Mouse (Mus musculus): ENCODE results near the gene Sprn. TPM values are rescaled to one million over a fixed set of nuclear protein-coding genes. Genes with fewer than 3 reads are reported as not detected.

Sprn gene
- polyA plus RNA-seq, 1 experiment from 2014 or later = 29.2 TPM

DNA sequence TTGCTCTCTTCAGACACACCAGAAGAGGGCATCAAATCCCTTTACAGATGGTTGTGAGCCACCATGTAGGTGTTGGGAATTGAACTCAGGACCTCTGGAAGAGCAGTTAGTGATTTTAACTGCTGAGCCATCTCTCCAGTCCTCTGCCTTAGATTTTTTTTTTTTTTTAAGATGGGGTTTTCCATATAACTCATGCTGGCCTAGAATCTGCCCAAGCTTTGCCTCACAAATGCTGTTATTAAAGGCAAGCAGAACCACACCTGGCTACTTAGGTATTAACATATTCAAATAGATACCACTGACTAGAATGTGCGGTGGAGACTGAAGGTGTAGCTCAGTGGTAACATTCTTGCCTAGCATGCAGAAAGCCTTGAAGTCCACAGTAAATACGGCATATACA lies 34.2 kb downstream of the Sprn start:
- no peak overlapping the region for H3K4me2 ChIP-seq (ENCODE audit: low read length)
- H3K36me3 ChIP-seq (ENCODE audit: control insufficient read depth, insufficient read depth, low read length) = no peaks in the 10 kb centered on the region
- peaks cover 8% of the 10 kb centered on the region; the same call in 1 of the 2 replicates for H3K4me1 ChIP-seq (ENCODE audit: control insufficient read depth, insufficient read depth, low read length)
- H3K9ac ChIP-seq (ENCODE audit: low read depth, low read length) = no peak overlapping the region
- 97% methylated on average over 2 of the region's 2 CpGs for WGBS
- no peaks in the 10 kb centered on the region for H3K27me3 ChIP-seq (ENCODE audit: control insufficient read depth, insufficient read depth, low read depth, low read length)
- no peak overlapping the region for H3K27ac ChIP-seq (ENCODE audit: low read length)
- no peak overlapping the region for H3K4me3 ChIP-seq (ENCODE audit: low read depth, low read length)
- no peaks in the 10 kb centered on the region for H3K9me3 ChIP-seq (replicated peaks; ENCODE audit: control insufficient read depth, low read length, poor library complexity, severe bottlenecking)
- ATAC-seq = no peak

DNA sequence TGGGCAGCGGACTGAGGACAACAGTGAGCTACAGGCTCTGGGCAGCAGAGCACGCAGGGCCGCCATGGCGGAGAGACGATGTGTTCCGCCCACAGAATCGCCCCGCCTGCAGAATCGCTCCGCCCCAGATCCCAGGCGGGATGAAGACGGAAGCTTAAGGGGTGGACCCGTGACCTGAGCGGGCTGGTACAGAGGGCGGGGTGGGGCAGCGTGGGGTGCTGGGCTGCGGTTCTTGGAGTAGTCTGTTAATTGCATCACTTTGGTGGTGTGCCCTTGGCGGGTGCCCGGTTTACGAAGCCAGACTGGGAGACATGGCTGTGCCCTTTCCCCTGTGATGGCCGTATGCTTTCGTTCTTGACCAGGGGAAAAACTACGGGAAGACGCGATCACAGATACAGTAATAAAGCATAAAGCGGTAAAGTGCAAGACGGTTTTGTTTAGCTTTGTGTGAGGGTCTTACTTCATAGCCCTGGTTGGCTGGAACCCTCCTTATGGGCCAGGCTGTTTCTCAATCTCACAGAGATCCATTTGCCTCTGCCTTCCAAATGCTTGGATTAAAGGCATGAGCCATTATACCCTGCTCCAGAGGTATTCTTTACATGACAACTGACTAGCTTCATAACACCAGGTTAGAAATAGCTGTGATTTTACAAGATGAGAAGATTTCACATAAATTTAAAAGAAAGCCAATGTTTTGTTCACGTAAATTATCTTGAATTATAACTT lies 38.2 kb downstream of the Sprn start, which contains the start of gene Echs1:
TSS of gene Echs1 (minus strand) at position 148 of the 726 bp plus-strand sequence.
- Histone ChIP-seq H3K4me3 (ENCODE audit: low read depth, low read length) (peak within 1 kb of the TSS; percentile 68), H3K4me2 (ENCODE audit: low read length) (peak within 1 kb of the TSS; percentile 87), H3K27me3 (ENCODE audit: control insufficient read depth, insufficient read depth, low read depth, low read length) (no peaks in the 10 kb centered on the region), H3K4me1 (ENCODE audit: control insufficient read depth, insufficient read depth, low read length) (peaks cover 11% of the 10 kb centered on the region; the same call in 1 of the 2 replicates), H3K9ac (ENCODE audit: low read depth, low read length) (peak within 1 kb of the TSS; percentile 86), H3K9me3 (replicated peaks; ENCODE audit: control insufficient read depth, low read length, poor library complexity, severe bottlenecking) (no peaks in the 10 kb centered on the region), H3K36me3 (ENCODE audit: control insufficient read depth, insufficient read depth, low read length) (no peaks in the 10 kb centered on the region), H3K27ac (ENCODE audit: low read length) (peak within 1 kb of the TSS; percentile 84)
- WGBS = 3% methylated on average over 28 of the region's 28 CpGs
- peak; percentile 96 for ATAC-seq

DNA sequence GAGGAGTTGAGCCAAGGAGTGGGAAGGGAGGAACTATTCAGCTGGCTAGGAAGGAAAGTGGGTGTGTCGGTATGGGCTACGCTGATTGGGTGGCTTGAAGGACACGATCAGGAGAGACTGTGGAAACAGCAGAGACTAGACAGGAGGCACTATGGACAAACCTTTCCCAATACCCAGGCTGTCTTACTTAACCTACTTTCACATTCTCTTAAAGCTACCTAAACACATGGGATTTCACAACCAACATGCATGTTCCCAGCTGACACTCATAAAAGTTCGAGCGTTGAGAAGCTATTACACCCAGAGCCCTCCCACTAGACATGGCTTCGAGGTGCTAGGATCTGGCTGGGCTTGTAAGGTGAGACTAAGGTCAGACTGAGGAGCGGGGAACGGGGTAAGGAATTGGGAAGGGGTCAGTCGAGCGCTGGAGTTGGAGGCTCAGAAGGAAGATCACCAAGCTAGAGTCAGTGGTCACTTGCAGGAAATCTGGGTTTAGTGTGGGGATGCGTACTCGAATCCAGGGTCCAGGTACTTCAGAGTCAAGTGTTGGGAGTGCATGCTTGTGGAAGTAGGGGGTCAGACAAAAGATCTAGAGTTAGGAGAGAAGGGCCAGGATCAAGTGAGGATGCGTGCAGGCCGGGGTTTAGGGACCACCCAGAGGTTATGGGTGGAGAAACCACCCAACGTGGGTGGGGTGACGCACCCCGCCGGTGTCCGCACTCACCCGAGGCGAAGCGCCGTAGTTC lies 38.9 kb downstream of the Sprn start, which contains the start of gene Paox:
TSS of gene Paox (plus strand) at position 217 of the 746 bp plus-strand sequence.
- Histone ChIP-seq H3K4me2 (ENCODE audit: low read length) (peak within 1 kb of the TSS; percentile 87), H3K36me3 (ENCODE audit: control insufficient read depth, insufficient read depth, low read length) (peaks cover 2% of the 10 kb centered on the region; the same call in 1 of the 2 replicates), H3K27me3 (ENCODE audit: control insufficient read depth, insufficient read depth, low read depth, low read length) (no peaks in the 10 kb centered on the region), H3K4me3 (ENCODE audit: low read depth, low read length) (peak within 1 kb of the TSS; percentile 68), H3K4me1 (ENCODE audit: control insufficient read depth, insufficient read depth, low read length) (peaks cover 11% of the 10 kb centered on the region; the same call in 1 of the 2 replicates), H3K27ac (ENCODE audit: low read length) (peak within 1 kb of the TSS; percentile 84), H3K9ac (ENCODE audit: low read depth, low read length) (peak within 1 kb of the TSS; percentile 86), H3K9me3 (replicated peaks; ENCODE audit: control insufficient read depth, low read length, poor library complexity, severe bottlenecking) (no peaks in the 10 kb centered on the region)
- peak; percentile 71 for ATAC-seq
- 3% methylated on average over 23 of the region's 23 CpGs for WGBS

DNA sequence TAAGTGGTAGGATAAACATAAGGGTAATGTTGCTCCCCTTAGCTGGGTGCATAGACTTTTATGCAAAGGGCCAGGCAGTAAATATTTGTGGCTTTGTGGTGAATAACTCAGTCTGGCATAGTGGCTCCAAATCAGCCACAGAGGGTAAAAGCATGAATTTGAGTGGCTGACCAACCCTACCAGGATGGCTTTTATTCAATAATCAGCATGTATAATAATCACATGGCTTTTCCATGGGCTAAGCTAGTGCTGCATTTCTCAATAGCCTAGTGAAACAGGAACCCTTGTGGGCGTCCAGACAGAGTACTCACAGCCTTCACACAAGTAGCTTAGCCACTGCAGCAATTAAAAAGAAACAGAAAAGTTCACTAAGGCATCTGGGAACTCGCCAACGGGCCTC lies 42.7 kb downstream of the Sprn start:
- Histone ChIP-seq H3K4me1 (ENCODE audit: control insufficient read depth, insufficient read depth, low read length) (peaks cover 7% of the 10 kb centered on the region; the same call in 1 of the 2 replicates), H3K4me3 (ENCODE audit: low read depth, low read length) (no peak overlapping the region), H3K27me3 (ENCODE audit: control insufficient read depth, insufficient read depth, low read depth, low read length) (no peaks in the 10 kb centered on the region), H3K9me3 (replicated peaks; ENCODE audit: control insufficient read depth, low read length, poor library complexity, severe bottlenecking) (no peaks in the 10 kb centered on the region), H3K36me3 (ENCODE audit: control insufficient read depth, insufficient read depth, low read length) (peaks cover 25% of the 10 kb centered on the region), H3K9ac (ENCODE audit: low read depth, low read length) (no peak overlapping the region), H3K27ac (ENCODE audit: low read length) (no peak overlapping the region), H3K4me2 (ENCODE audit: low read length) (no peak overlapping the region)
- ATAC-seq = no peak
- WGBS = 68% methylated on average over 3 of the region's 3 CpGs

DNA sequence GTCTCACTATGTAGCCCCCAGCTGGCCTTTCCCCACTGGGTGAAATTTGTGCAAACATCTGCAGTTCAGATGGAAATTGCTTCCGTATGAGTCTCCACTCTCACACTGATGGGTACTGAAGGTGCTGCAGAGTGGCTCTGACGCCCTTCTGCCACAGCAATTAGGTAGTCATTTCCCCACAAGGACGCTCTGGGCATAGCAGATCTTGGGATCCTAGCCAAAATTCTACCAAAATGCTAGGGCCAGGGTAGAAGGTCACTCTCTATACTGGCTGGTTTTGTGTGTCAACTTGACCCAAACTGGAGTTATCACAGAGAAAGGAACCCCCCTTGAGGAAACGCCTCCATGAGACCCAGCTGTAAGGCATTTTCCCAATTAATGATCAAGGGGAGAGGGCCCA lies 50.7 kb downstream of the Sprn start:
- ATAC-seq = no peak
- Histone ChIP-seq H3K27ac (ENCODE audit: low read length) (no peak overlapping the region), H3K9ac (ENCODE audit: low read depth, low read length) (no peak overlapping the region), H3K4me1 (ENCODE audit: control insufficient read depth, insufficient read depth, low read length) (peaks cover 14% of the 10 kb centered on the region), H3K4me3 (ENCODE audit: low read depth, low read length) (no peak overlapping the region), H3K27me3 (ENCODE audit: control insufficient read depth, insufficient read depth, low read depth, low read length) (no peaks in the 10 kb centered on the region), H3K4me2 (ENCODE audit: low read length) (no peak overlapping the region), H3K9me3 (replicated peaks; ENCODE audit: control insufficient read depth, low read length, poor library complexity, severe bottlenecking) (no peaks in the 10 kb centered on the region), H3K36me3 (ENCODE audit: control insufficient read depth, insufficient read depth, low read length) (peaks cover 13% of the 10 kb centered on the region; the same call in 1 of the 2 replicates)
- WGBS = 88% methylated on average over 4 of the region's 4 CpGs

DNA sequence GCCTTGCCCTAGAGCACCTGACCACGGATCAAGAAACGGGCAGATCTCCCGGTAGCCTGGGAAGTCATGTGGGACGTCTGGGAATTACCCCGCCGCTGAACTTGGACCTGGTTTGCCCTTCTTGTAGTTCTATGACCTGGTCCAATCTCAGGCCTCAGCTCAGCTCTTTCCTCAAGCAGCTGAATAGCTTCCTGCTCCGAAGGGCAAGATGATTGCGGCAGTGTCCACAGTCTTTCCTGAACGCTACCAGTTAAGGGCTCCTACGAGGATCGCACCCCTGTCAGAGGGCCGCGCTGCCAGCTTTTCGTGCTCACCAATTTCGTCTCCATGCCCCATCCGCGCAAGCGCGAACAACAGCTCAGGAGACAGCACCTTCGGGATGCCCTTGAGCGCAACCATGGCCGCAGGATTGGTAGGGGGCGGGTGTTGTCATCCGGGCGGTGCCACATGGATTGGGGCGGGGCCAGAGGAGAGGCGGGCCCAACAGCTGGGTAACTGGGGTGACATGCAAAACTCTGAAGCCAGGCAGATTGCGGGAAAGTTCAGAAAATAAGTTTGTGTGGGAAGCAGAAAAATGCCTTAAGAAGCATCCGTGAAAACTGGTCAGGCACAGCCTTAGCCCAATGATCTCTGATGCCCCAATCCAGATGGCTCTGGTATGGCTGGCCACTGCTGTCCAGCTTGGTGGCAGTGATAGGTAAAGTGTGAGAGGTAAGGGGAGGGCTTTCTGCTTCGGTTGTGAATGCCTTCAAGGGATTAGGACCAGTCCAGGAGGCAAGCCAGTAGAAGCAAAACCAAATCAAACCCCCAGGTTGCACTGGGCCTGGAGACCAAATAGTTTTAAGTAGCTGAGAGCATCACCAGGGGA lies 52.5 kb downstream of the Sprn start, which contains the start of gene Fuom:
TSS of gene Fuom (minus strand) at position 449 of the 868 bp plus-strand sequence.
- Histone ChIP-seq H3K4me3 (ENCODE audit: low read depth, low read length) (peak within 1 kb of the TSS; percentile 46), H3K4me2 (ENCODE audit: low read length) (peak within 1 kb of the TSS; percentile 78), H3K9ac (ENCODE audit: low read depth, low read length) (peak within 1 kb of the TSS; percentile 66), H3K4me1 (ENCODE audit: control insufficient read depth, insufficient read depth, low read length) (peaks cover 14% of the 10 kb centered on the region), H3K9me3 (replicated peaks; ENCODE audit: control insufficient read depth, low read length, poor library complexity, severe bottlenecking) (no peaks in the 10 kb centered on the region), H3K36me3 (ENCODE audit: control insufficient read depth, insufficient read depth, low read length) (peaks cover 6% of the 10 kb centered on the region; the same call in 1 of the 2 replicates), H3K27me3 (ENCODE audit: control insufficient read depth, insufficient read depth, low read depth, low read length) (no peaks in the 10 kb centered on the region), H3K27ac (ENCODE audit: low read length) (peak within 1 kb of the TSS; percentile 57; the same call in 1 of the 2 replicates)
- 1% methylated on average over 30 of the region's 30 CpGs for WGBS
- peak; percentile 89 for ATAC-seq

DNA sequence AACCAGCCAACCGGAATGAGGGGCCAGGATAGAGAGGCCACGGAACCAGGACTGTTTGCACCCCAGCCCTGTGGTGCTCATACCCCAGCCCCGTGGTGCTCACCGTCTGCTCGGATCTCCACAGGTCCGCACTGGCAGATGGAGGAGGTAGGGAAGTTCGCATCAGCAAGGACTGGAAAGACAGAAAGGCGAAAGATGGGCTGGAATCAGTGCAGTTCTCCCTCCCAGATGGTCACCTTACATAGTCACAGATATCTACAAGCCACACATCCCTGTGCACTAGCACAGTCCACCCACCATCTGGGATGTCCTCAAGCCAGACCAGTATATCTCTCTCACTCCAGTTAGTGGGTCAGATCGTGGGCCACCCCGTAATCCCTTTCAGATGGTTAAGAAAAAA lies 53.2 kb downstream of the Sprn start:
- H3K27me3 ChIP-seq (ENCODE audit: control insufficient read depth, insufficient read depth, low read depth, low read length) = no peaks in the 10 kb centered on the region
- H3K27ac ChIP-seq (ENCODE audit: low read length) = no peak overlapping the region
- peak overlapping the region; percentile 46 for H3K4me3 ChIP-seq (ENCODE audit: low read depth, low read length)
- peak overlapping the region; percentile 78 for H3K4me2 ChIP-seq (ENCODE audit: low read length)
- H3K9me3 ChIP-seq (replicated peaks; ENCODE audit: control insufficient read depth, low read length, poor library complexity, severe bottlenecking) = no peaks in the 10 kb centered on the region
- H3K9ac ChIP-seq (ENCODE audit: low read depth, low read length) = peak overlapping the region; percentile 66
- no peak for ATAC-seq
- peaks cover 14% of the 10 kb centered on the region for H3K4me1 ChIP-seq (ENCODE audit: control insufficient read depth, insufficient read depth, low read length)
- 66% methylated on average over 10 of the region's 10 CpGs for WGBS
- H3K36me3 ChIP-seq (ENCODE audit: control insufficient read depth, insufficient read depth, low read length) = peaks cover 3% of the 10 kb centered on the region; the same call in 1 of the 2 replicates

All from midbrain, embryonic 16.5 days (tissue).